Mouse (Mus musculus) left cerebral cortex, adult 2 months (tissue): ENCODE measurements around the gene Olfr1118. TPM values are rescaled to one million over a fixed set of nuclear protein-coding genes. Genes with fewer than 3 reads are reported as not detected.
"Not testable (repeated sequence)": the region's sequence is repeated elsewhere in the genome, so short reads cannot be mapped to it uniquely, and the experiment has no call there.

ENCODE experiments used
- DNase-seq, 2 experiments: peaks; one replicate each; pipeline ENCODE4 v3.0.0; 2021 to 2022; ENCODE audit warnings: low spot score in 2 of 2, mixed read lengths in 1 of 2; ENCODE audit errors: extremely low spot score in 1 of 2
- H3K27ac ChIP-seq: fragments of 200-600 bp; 2 replicates; pipeline ENCODE4 v1.8.1; 2022
- H3K4me3 ChIP-seq: fragments of 200-600 bp; 2 replicates; pipeline ENCODE4 v1.8.1; 2022
- CTCF ChIP-seq: fragments of 200-600 bp; IDR thresholded peaks from 2 replicates; pipeline ENCODE4 v1.8.1; 2022; ENCODE audit warnings: antibody characterized with exemption, mild to moderate bottlenecking, moderate library complexity
- intact Hi-C: fragments of 180-260 bp; cut with DNase I; formaldehyde crosslinking; loops from one replicate; pipeline ENCODE4 v1.15.1; 2025
- long read RNA-seq, 2 experiments: library from polyadenylated mRNA; stranded (forward); transcript quantifications; one replicate each; pipeline ENCODE4 v2.0.0; 2021; ENCODE audit warnings: borderline mapping rate in 2 of 2
- total RNA-seq, 2 experiments: library from RNA; stranded (reverse); gene quantifications; 2 replicates each; pipeline ENCODE4 v1.2.3; 2021

Gene Olfr1118
- total RNA-seq = not detected
- long read RNA-seq, experiment 1 = 0 reads
- long read RNA-seq, experiment 2 = 0 reads

- intact Hi-C loops = no loop called here
- DNase-seq = no peak
- Histone ChIP-seq H3K27ac (no peak within 1 kb of the TSS), H3K4me3 (no peak within 1 kb of the TSS)
- TF ChIP-seq CTCF = no peak
Measured at GRCm38 (mm10) chr2:87307281-87307680, at the start of gene Olfr1118. Olfr1118 (plus strand) TSS chr2:87307581.

DNA sequence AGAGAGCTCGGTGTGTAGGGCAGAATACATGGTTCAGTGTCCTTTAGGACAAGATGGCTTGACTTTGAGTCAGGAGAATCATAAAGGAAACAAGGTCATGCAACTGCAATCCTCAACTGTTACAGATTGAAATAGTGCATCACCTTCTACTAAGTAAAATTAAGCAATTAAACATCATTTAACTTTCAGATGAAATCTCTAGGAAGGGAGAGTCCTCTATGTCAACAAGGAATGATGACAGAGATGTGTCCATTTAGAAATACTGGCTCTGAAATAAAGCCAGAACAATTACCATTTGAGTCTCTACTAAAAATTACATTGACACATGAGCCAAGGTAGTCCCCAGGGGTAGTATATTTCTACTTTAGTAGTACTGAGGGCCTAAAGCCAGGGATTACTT, 40.1 kb upstream of the Olfr1118 start, which contains the start of gene Olfr1116:
Gene Olfr1116 (plus strand): TSS at position 301 of the 400 bp plus-strand sequence.
- TF ChIP-seq CTCF = no peak
- no peak within 1 kb of the TSS for H3K27ac ChIP-seq
- intact Hi-C loops = no loop called here
- H3K4me3 ChIP-seq = no peak within 1 kb of the TSS
- no peak for DNase-seq

- intact Hi-C loops, DNase-seq, H3K4me3 ChIP-seq, H3K27ac ChIP-seq: not testable (repeated sequence)
Measured at GRCm38 (mm10) chr2:87293977-87294376, 13.4 kb upstream of the Olfr1118 start.

DNA sequence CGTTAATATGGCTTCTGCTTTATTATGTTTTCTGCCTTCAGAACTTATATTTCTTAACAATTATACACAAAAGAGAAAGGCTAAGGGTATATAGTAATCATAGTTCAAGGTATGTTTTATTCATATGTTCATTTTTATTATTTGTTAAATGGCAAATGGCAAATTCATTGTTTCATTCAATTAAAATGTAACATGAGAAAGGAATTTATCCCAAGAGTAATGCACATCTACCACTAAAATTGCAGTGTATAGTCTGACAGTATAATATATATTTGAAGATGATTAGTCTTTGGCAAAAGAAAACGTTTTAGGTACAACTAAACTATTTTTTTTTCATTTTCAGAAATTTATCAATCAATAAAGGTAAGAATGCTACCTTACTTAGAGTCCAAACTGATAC, 47.1 kb downstream of the Olfr1118 start, which contains the start of gene Olfr1120:
Gene Olfr1120 (plus strand): TSS at position 301 of the 400 bp plus-strand sequence.
- no peak for TF ChIP-seq CTCF
- DNase-seq = no peak
- intact Hi-C loops = no loop called here
- Histone ChIP-seq H3K4me3 (no peak within 1 kb of the TSS), H3K27ac (no peak within 1 kb of the TSS)

DNA sequence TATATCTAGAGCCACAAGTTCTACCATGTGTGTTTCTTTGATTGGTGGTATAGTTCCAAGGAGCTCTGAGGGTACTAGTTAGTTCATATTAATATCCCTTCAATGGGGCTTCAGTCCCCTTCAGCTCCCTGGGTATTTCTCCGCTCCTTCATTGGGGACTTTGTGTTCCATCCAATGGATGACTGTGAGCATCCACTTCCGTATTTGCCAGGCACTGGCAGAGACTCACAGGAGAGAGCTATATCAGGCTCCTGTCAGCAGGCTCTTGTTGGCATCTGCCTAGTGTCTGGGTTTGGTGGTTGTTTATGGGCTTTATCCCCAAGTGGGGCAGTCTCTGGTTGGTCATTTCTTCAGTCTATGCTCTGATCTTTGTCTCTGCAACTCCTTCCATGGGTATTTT, 52.7 kb downstream of the Olfr1118 start:
- DNase-seq, H3K4me3 ChIP-seq, H3K27ac ChIP-seq, intact Hi-C loops: not testable (repeated sequence)

Other genes with a start within 250 kb of the Olfr1118 start
- gene Olfr1107, start 231.8 kb upstream of the Olfr1118 start, total RNA-seq = not detected
- not detected for gene Olfr1109, start 211.6 kb upstream of the Olfr1118 start, total RNA-seq
- not detected for gene Olfr259, start 193.0 kb upstream of the Olfr1118 start, total RNA-seq
- not detected for gene Olfr1110, start 167.3 kb upstream of the Olfr1118 start, total RNA-seq
- not detected for gene Olfr1111, start 155.0 kb upstream of the Olfr1118 start, total RNA-seq
- not detected for gene Olfr1112, start 119.8 kb upstream of the Olfr1118 start, total RNA-seq
- not detected for gene Olfr1113, start 98.6 kb upstream of the Olfr1118 start, total RNA-seq
- not detected for gene Olfr1115, start 59.6 kb upstream of the Olfr1118 start, total RNA-seq
- gene Olfr1116, start 40.0 kb upstream of the Olfr1118 start, total RNA-seq = not detected
- not detected for gene Olfr1120, start 47.2 kb downstream of the Olfr1118 start, total RNA-seq
- gene Olfr1121, start 62.3 kb downstream of the Olfr1118 start, total RNA-seq = not detected
- gene Olfr1122, start 78.3 kb downstream of the Olfr1118 start, total RNA-seq = under 1 TPM in 1 of 2 experiments, not detected in 1; 0.11 TPM
- not detected for gene Olfr1123, start 109.1 kb downstream of the Olfr1118 start, total RNA-seq
- gene Olfr1124, start 122.7 kb downstream of the Olfr1118 start, total RNA-seq = not detected
- gene Olfr1126, start 146.4 kb downstream of the Olfr1118 start, total RNA-seq = not detected
- gene Pramel7, start 189.5 kb downstream of the Olfr1118 start, total RNA-seq = not detected
- gene Pramel6, start 199.0 kb downstream of the Olfr1118 start, total RNA-seq = not detected
- under 1 TPM in 1 of 2 experiments, not detected in 1; 0.37 TPM for gene Olfr153, start 224.2 kb downstream of the Olfr1118 start, total RNA-seq
- gene Olfr1128, start 238.0 kb downstream of the Olfr1118 start, total RNA-seq = not detected